In the genomic region with DNA sequence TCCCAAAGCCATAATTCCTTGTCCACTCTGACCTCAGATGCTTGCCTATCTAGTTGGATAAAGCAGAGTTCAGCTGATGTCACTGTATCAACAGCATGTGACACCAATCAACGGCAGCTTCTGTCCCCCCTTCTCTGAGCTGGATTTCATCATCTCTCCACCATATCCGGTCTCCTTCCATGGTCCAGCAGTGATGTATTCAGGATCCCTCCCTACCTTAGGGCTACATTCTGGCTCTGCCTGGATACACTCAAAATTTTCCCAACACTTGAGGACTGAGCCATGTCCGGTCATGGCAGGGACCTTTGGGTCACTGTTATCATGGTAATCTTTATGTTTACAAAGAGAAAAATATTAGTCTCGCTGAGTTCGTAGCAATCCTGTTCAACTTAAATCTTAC, we compare ENCODE assay signal across 13 mouse cellular contexts.
"Had no signal": no experiment of that assay in that cellular context is flagged by ENCODE, and none has a peak within 500 bp of the region (broad histone marks: within the 10 kb centered on the region; RNA-seq: fewer than 3 reads in every experiment).

No protein-coding gene starts in this region.

- H3K4me3 ChIP-seq: left cerebral cortex, adult 2 months; limb, embryonic 10.5 days; liver, embryonic 15.5 days; midbrain, embryonic 13.5 days; myocyte; neural tube, embryonic 15.5 days had no signal

- H3K27ac ChIP-seq: left cerebral cortex, adult 2 months; limb, embryonic 10.5 days; liver, embryonic 15.5 days; midbrain, embryonic 13.5 days; neural tube, embryonic 15.5 days; stomach, postnatal 0 days had no signal

- H3K4me2 ChIP-seq: liver, embryonic 11.5 days; liver, embryonic 15.5 days; midbrain, embryonic 13.5 days; neural tube, embryonic 15.5 days had no signal

- ATAC-seq: midbrain, embryonic 13.5 days had no signal

- DNase-seq: kidney, postnatal 25 days; lung, postnatal 14 days; right cerebral cortex, adult 18-20 months; right cerebral cortex, postnatal 25 days; thymus, postnatal 4 days had no signal

- H3K9ac ChIP-seq: liver, embryonic 15.5 days; midbrain, embryonic 13.5 days; neural tube, embryonic 15.5 days had no signal

- H3K9me3 ChIP-seq: limb, embryonic 10.5 days; liver, embryonic 15.5 days; midbrain, embryonic 13.5 days; neural tube, embryonic 15.5 days had no signal

- H3K27me3 ChIP-seq: liver, embryonic 15.5 days; midbrain, embryonic 13.5 days; neural tube, embryonic 15.5 days had no signal

- H3K36me3 ChIP-seq: liver, embryonic 15.5 days; midbrain, embryonic 13.5 days had no signal
